Comparison of ENCODE assay signal across 8 mouse cellular contexts in the genomic region with DNA sequence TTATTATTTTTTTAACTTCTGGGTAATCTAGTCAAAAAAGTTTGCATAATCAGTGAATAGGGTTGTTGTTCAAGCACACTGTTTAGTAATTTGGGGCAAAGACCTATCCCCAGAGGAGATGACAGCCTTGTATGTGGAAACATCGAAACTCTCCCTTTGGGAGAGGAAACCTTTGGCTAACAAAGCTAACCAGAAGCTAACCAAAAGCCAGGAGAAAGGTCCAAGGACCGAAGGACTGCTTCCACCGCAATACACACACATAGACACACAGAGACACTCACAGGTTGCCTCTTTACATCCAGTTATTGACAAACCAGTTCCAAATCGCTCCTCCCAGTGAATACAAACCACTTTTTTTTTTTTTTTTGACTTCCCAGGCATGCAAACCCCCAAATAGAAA.
A peak's percentile ranks its signal among the peaks of the same experiment; 100 is the strongest.
DNase-seq lines count a peak whose midpoint lies in the region; ATAC-seq and TF ChIP-seq lines count a peak whose summit lies in the region.

No protein-coding gene starts in this region.

- H3K27me3 ChIP-seq in kidney, adult 2 months (replicated peaks; ENCODE audit: control insufficient read depth, insufficient read depth, low read length) = no peaks in the 10 kb centered on the region
- H3K27me3 ChIP-seq in embryonic facial prominence, embryonic 13.5 days = no peaks in the 10 kb centered on the region
- H3K27me3 ChIP-seq in hindbrain, embryonic 11.5 days (ENCODE audit: control insufficient read depth, insufficient read depth, low read length) = peaks cover 5% of the 10 kb centered on the region
- 0 out of 2 replicates have a peak, but pooled peaks cover 5% of the 10 kb centered on the region for H3K27me3 ChIP-seq in midbrain, embryonic 12.5 days
- H3K27me3 ChIP-seq in thymus, adult 2 months (ENCODE audit: control insufficient read depth, insufficient read depth, low read length) = no peaks in the 10 kb centered on the region

- H3K9ac ChIP-seq in embryonic facial prominence, embryonic 13.5 days = peak overlapping the region; percentile 61; the same call in 1 of the 2 replicates
- no peak overlapping the region for H3K9ac ChIP-seq in hindbrain, embryonic 11.5 days (ENCODE audit: low read depth, low read length)
- peak overlapping the region; percentile 61; the same call in 1 of the 2 replicates for H3K9ac ChIP-seq in midbrain, embryonic 12.5 days (replicated peaks)

- H3K9me3 ChIP-seq in embryonic facial prominence, embryonic 13.5 days = no peaks in the 10 kb centered on the region
- no peaks in the 10 kb centered on the region for H3K9me3 ChIP-seq in hindbrain, embryonic 11.5 days (ENCODE audit: control insufficient read depth, low read length)
- H3K9me3 ChIP-seq in midbrain, embryonic 12.5 days = no peaks in the 10 kb centered on the region

- H3K36me3 ChIP-seq in kidney, adult 2 months (ENCODE audit: control insufficient read depth, insufficient read depth, low read length) = no peaks in the 10 kb centered on the region
- H3K36me3 ChIP-seq in embryonic facial prominence, embryonic 13.5 days = no peaks in the 10 kb centered on the region
- no peaks in the 10 kb centered on the region for H3K36me3 ChIP-seq in hindbrain, embryonic 11.5 days (ENCODE audit: control insufficient read depth, insufficient read depth, low read length)
- no peaks in the 10 kb centered on the region for H3K36me3 ChIP-seq in midbrain, embryonic 12.5 days
- no peaks in the 10 kb centered on the region for H3K36me3 ChIP-seq in thymus, adult 2 months (ENCODE audit: control insufficient read depth, insufficient read depth, low read length)

- H3K4me3 ChIP-seq in kidney, adult 2 months (ENCODE audit: insufficient read depth, low read depth, low read length) = peak overlapping the region; percentile 74
- H3K4me3 ChIP-seq in embryonic facial prominence, embryonic 13.5 days = peak overlapping the region; percentile 47
- peak overlapping the region; percentile 32; the same call in 1 of the 2 replicates for H3K4me3 ChIP-seq in hindbrain, embryonic 11.5 days (ENCODE audit: low read depth, low read length)
- peak overlapping the region; percentile 51 for H3K4me3 ChIP-seq in midbrain, embryonic 12.5 days
- no peak overlapping the region for H3K4me3 ChIP-seq in thymus, adult 2 months (ENCODE audit: control insufficient read depth, insufficient read depth, low read length)

- no peak for ATAC-seq in embryonic facial prominence, embryonic 13.5 days (ENCODE audit: insufficient number of reproducible peaks, insufficient read depth, low FRiP score, low TSS enrichment, low read depth)
- ATAC-seq in hindbrain, embryonic 11.5 days (ENCODE audit: low FRiP score) = no peak
- no peak for ATAC-seq in midbrain, embryonic 12.5 days (ENCODE audit: low FRiP score, low read depth)

- TF ChIP-seq POLR2A in kidney, adult 2 months (IDR thresholded peaks at IDR 0.05; ENCODE audit: low read depth, low read length) = no peak
- no peak for TF ChIP-seq POLR2A in thymus, adult 2 months (IDR thresholded peaks at IDR 0.05; ENCODE audit: control insufficient read depth, extremely low read depth, insufficient read depth, low read length, poor library complexity)

- no peak for DNase-seq in kidney, adult 2 months
- DNase-seq in kidney, postnatal 25 days = no peak
- peak; percentile 16 for DNase-seq in hindbrain, embryonic 11.5 days (ENCODE audit: low spot score)
- DNase-seq in thymus, adult 2 months = no peak
- no peak for DNase-seq in urinary bladder, adult 2 months (ENCODE audit: low spot score)
- no peak for DNase-seq in layer of hippocampus, adult 9-11 months

- no peaks in the 10 kb centered on the region for H3K4me1 ChIP-seq in kidney, adult 2 months (ENCODE audit: control insufficient read depth, insufficient read depth, low read length)
- H3K4me1 ChIP-seq in embryonic facial prominence, embryonic 13.5 days = peaks cover 59% of the 10 kb centered on the region
- 0 out of 2 replicates have a peak, but pooled peaks cover 2% of the 10 kb centered on the region for H3K4me1 ChIP-seq in hindbrain, embryonic 11.5 days (replicated peaks; ENCODE audit: control insufficient read depth, insufficient read depth, low read length)
- H3K4me1 ChIP-seq in midbrain, embryonic 12.5 days = peaks cover 24% of the 10 kb centered on the region
- peaks cover 12% of the 10 kb centered on the region for H3K4me1 ChIP-seq in thymus, adult 2 months (replicated peaks; ENCODE audit: control insufficient read depth, insufficient read depth, low read length)

- peak overlapping the region; percentile 21 for H3K27ac ChIP-seq in kidney, adult 2 months (ENCODE audit: insufficient read depth, low read depth, low read length)
- 0 out of 2 replicates have a peak overlapping the region, but pooled peaks have one; percentile 66 for H3K27ac ChIP-seq in embryonic facial prominence, embryonic 13.5 days
- H3K27ac ChIP-seq in hindbrain, embryonic 11.5 days (ENCODE audit: low read depth, low read length) = no peak overlapping the region
- no peak overlapping the region for H3K27ac ChIP-seq in midbrain, embryonic 12.5 days (replicated peaks)
- no peak overlapping the region for H3K27ac ChIP-seq in thymus, adult 2 months (ENCODE audit: control insufficient read depth, insufficient read depth, low read length)

- 45% methylated on average over 4 of the region's 4 CpGs for WGBS in kidney, adult 2 months
- WGBS in embryonic facial prominence, embryonic 13.5 days = 39% methylated on average over 4 of the region's 4 CpGs
- WGBS in hindbrain, embryonic 11.5 days = 41% methylated on average over 4 of the region's 4 CpGs
- WGBS in midbrain, embryonic 12.5 days = 36% methylated on average over 4 of the region's 4 CpGs
- WGBS in thymus, adult 2 months = 49% methylated on average over 4 of the region's 4 CpGs

- TF ChIP-seq CTCF in kidney, adult 2 months (conservative IDR thresholded peaks at IDR 0.05; ENCODE audit: insufficient read depth, insufficient read length, low read depth, low read length) = no peak
- TF ChIP-seq CTCF in thymus, adult 2 months (IDR thresholded peaks at IDR 0.05; ENCODE audit: borderline replicate concordance, control insufficient read depth, extremely low read depth, insufficient read depth, low read length, poor library complexity) = no peak

- peak overlapping the region; percentile 76 for H3K4me2 ChIP-seq in embryonic facial prominence, embryonic 13.5 days
- H3K4me2 ChIP-seq in hindbrain, embryonic 11.5 days (replicated peaks; ENCODE audit: low read depth, low read length) = peak overlapping the region; percentile 70
- H3K4me2 ChIP-seq in midbrain, embryonic 12.5 days (replicated peaks) = peak overlapping the region; percentile 95

Comparison
In these comparisons a context has a peak if more than half of its experiments do, and no peak if none do; other contexts are left out.
1. H3K27ac ChIP-seq: peak in kidney, adult 2 months (single experiment) and embryonic facial prominence, embryonic 13.5 days (single experiment); none in hindbrain, embryonic 11.5 days (single experiment), midbrain, embryonic 12.5 days (single experiment) and thymus, adult 2 months (single experiment).
2. Peak in every context shown above with its lines, with median percentiles within 50 percentile points of each other: H3K4me2 ChIP-seq.